Mouse (Mus musculus): ENCODE measurements around the gene Gpr62.

Gene Gpr62

DNA sequence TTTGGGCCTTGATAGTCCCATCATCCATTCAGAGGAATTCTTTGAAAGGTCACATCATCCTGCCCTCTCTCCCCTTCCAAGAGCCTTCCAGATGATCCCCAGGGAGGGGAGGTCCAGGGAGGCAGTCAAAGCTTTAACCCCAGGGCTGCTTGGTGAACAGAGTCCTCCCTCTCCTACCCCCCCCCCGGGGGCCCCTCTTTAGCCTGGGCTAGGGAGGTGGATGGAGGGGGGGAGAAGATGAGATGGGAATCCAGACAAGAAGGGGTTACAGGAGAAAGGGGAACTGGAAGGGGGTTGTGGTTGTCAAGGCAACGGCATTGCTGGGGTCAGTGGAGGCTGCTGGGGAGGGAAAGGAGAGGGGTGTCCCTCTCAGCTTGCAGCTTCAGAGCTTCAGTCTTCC, 45.1 kb downstream of the Gpr62 start:
- no peak for DNase-seq (ENCODE audit: low spot score)

DNA sequence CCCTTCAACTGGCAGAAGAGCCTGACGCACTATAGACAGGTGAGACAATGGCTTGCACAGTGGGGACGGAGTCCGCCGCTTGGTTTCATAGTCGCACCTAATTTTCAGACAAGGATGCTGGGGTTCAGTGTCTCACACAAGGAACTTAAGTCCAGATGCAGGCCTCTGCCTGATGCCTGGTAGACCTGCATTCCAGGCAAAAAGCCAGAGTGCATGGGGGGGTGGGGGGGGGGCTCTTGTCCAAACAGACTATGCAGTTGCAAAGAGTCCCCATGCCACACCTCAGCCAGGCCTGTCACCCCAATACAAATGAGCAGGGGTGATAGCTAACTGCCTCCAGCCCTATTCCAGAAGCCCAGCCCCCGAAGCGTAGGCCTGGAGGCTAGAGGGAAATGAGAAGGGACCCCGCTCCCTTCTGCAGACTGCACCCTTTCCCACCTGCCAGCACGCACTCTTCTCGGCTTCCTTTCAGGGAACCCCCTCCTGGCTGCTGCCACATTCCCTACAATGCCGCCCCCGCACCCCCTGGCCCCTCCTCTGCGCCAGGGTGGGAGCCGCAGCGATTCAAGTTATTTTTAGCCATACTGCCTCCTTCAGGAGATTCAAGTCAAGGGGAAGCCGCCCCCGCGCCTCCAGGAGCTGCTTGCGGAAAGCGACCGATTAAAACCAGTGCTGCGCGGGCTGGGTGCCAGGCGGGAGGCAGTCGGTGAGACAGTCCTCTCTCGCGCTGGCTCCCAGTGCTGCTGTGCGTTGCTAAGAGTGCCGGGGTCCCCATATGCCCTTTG, 47.7 kb downstream of the Gpr62 start:
- DNase-seq (ENCODE audit: low spot score) = peak; percentile 36

DNA sequence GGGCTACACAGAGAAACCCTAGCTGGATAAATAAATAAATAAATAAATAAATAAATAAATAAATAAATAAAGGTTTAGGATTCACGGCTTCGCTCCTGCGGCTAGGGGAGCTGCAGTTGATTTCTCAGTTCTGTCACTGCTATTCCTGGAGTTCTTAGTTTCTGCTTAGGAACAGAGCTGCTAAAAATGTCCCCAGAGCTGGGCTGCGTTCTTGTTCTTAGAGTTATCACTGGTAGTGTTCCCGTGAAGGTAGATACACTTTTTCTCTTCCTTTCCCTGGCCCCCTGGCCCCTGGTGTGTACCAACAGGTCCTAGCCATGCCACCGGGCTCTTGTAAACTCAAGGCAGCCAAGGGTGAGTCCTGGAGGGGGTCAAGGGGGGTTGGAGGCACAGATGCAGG, 48.9 kb downstream of the Gpr62 start:
- DNase-seq (ENCODE audit: low spot score) = no peak
